Mouse (Mus musculus): ENCODE results near the gene Gm20075.

DNA sequence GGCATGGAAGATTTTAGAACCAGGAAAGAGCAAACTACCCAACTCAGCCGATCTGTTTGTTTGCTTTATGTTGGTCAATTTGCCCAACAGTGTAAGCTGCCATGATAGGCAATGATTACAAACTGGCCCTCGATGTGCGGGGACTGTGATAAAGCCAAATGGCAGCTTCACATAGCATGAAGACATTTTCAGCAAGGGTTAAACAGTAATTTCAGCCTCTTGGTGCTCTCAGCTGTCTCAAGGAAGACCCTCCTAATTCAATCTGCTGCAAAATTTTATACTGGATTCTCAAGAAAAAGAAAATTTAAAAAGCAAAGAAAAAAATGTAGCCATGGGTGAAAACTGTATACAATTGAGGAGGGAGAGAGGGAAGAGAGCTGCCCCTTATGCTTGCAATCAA, 47.9 kb upstream of the Gm20075 start:
- TF ChIP-seq CTCF (IDR thresholded peaks at IDR 0.05; ENCODE audit: low read depth) (no peak), EP300 (IDR thresholded peaks at IDR 0.05; ENCODE audit: low read depth) (no peak)
